Mouse (Mus musculus): ENCODE measurements around the gene Tex45. TPM values are rescaled to one million over a fixed set of nuclear protein-coding genes. Genes with fewer than 3 reads are reported as not detected.

Tex45 gene
- polyA plus RNA-seq (2016; fragmentation: Nextera tagmentation; extraction: Ambion mirVana): not detected in 2 replicates

- Histone ChIP-seq H3K27ac (no peak within 1 kb of the TSS), H3K9me3 (replicated peaks) (no peaks in the 10 kb centered on the region), H3K4me1 (peaks cover 8% of the 10 kb centered on the region; the same call in 1 of the 2 replicates), H3K4me2 (replicated peaks) (no peak within 1 kb of the TSS), H3K27me3 (peaks cover 5% of the 10 kb centered on the region; the same call in 1 of the 2 replicates), H3K4me3 (no peak within 1 kb of the TSS), H3K9ac (no peak within 1 kb of the TSS), H3K36me3 (no peaks in the 10 kb centered on the region)
- no peak for ATAC-seq (ENCODE audit: low FRiP score)
These were observed at the start of gene Tex45 for GRCm38 (mm10) chr8:3470562-3470961. Gene Tex45, plus strand, starts transcription at chr8:3470862.

GRCm38 (mm10) chr8:3421507-3421906 is 49.2 kb upstream of the Tex45 start:
- Histone ChIP-seq H3K27me3 (no peaks in the 10 kb centered on the region), H3K4me1 (peaks cover 18% of the 10 kb centered on the region), H3K9ac (no peak overlapping the region), H3K4me2 (replicated peaks) (no peak overlapping the region), H3K36me3 (no peaks in the 10 kb centered on the region), H3K27ac (no peak overlapping the region), H3K4me3 (no peak overlapping the region), H3K9me3 (replicated peaks) (no peaks in the 10 kb centered on the region)
- WGBS: 89% methylated on average over 5 of the region's 5 CpGs
- ATAC-seq (ENCODE audit: low FRiP score): no peak

DNA sequence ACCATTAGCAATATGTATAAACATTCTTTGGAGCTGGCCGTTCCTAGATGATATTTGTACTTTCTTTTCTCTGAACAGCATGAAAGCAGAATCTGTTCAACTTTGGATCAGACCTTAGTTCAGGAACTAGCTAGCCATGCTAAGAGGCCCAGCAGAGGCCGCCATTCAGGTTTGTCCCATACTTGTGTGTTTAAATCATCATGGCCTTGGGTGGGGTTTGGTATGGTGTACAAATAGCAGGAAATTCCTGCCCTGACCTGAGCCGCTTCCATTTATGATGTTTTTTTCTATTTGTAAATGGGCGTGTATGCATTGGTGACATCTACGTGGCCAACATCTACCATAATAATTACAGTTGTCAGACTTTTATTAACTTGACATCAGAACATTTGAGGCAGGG is 45.4 kb upstream of the Tex45 start:
- H3K9me3 ChIP-seq (replicated peaks): no peaks in the 10 kb centered on the region
- no peak overlapping the region for H3K9ac ChIP-seq
- H3K36me3 ChIP-seq: peaks cover 18% of the 10 kb centered on the region
- no peak overlapping the region for H3K4me2 ChIP-seq (replicated peaks)
- no peaks in the 10 kb centered on the region for H3K27me3 ChIP-seq
- H3K27ac ChIP-seq: no peak overlapping the region
- no peak for ATAC-seq (ENCODE audit: low FRiP score)
- WGBS: 93% methylated on average over 5 of the region's 5 CpGs
- no peak overlapping the region for H3K4me3 ChIP-seq
- H3K4me1 ChIP-seq: no peaks in the 10 kb centered on the region

GRCm38 (mm10) chr8:3426211-3426610 is 44.5 kb upstream of the Tex45 start:
- Histone ChIP-seq H3K9me3 (replicated peaks) (no peaks in the 10 kb centered on the region), H3K9ac (no peak overlapping the region), H3K27me3 (no peaks in the 10 kb centered on the region), H3K27ac (no peak overlapping the region), H3K4me2 (replicated peaks) (no peak overlapping the region), H3K4me1 (no peaks in the 10 kb centered on the region), H3K4me3 (no peak overlapping the region), H3K36me3 (peaks cover 25% of the 10 kb centered on the region)
- ATAC-seq (ENCODE audit: low FRiP score): no peak
- WGBS: 88% methylated on average over 3 of the region's 3 CpGs

- Histone ChIP-seq H3K4me1 (no peaks in the 10 kb centered on the region), H3K4me3 (no peak overlapping the region), H3K9ac (no peak overlapping the region), H3K9me3 (replicated peaks) (no peaks in the 10 kb centered on the region), H3K27ac (no peak overlapping the region), H3K36me3 (peaks cover 46% of the 10 kb centered on the region), H3K4me2 (replicated peaks) (no peak overlapping the region), H3K27me3 (no peaks in the 10 kb centered on the region)
- 91% methylated on average over 2 of the region's 2 CpGs for WGBS
- ATAC-seq (ENCODE audit: low FRiP score): no peak
These were observed 42.2 kb upstream of the Tex45 start for GRCm38 (mm10) chr8:3428426-3428825.

DNA sequence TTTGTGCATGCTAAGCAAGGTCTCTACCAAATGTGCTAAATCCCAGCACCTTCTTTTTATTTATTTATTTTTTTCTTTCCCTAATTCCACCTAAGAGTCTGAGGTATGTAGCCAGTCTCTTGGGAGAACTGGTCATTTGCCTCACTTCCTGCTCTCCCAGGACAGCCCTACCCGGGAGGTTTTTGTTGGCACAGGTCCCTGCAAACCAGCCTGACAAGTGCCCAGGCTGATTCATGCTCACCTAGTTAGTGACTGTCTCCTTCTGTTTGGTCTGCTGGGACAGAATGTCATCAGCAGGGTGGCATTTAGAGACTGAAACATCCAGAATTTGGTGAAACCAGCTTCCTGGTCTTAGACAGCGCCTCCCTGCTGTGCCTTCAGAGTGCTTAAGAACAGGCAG is 40.7 kb upstream of the Tex45 start:
- 77% methylated on average over 2 of the region's 2 CpGs for WGBS
- Histone ChIP-seq H3K4me1 (no peaks in the 10 kb centered on the region), H3K36me3 (peaks cover 58% of the 10 kb centered on the region), H3K4me3 (no peak overlapping the region), H3K4me2 (replicated peaks) (no peak overlapping the region), H3K27me3 (no peaks in the 10 kb centered on the region), H3K27ac (no peak overlapping the region), H3K9me3 (replicated peaks) (no peaks in the 10 kb centered on the region), H3K9ac (no peak overlapping the region)
- no peak for ATAC-seq (ENCODE audit: low FRiP score)

- H3K4me2 ChIP-seq (replicated peaks): no peak overlapping the region
- H3K36me3 ChIP-seq: peaks cover 68% of the 10 kb centered on the region
- no peak overlapping the region for H3K9ac ChIP-seq
- no peaks in the 10 kb centered on the region for H3K4me1 ChIP-seq
- H3K9me3 ChIP-seq (replicated peaks): no peaks in the 10 kb centered on the region
- ATAC-seq (ENCODE audit: low FRiP score): no peak
- 89% methylated on average over 3 of the region's 3 CpGs for WGBS
- H3K27ac ChIP-seq: no peak overlapping the region
- H3K4me3 ChIP-seq: no peak overlapping the region
- no peaks in the 10 kb centered on the region for H3K27me3 ChIP-seq
These were observed 39.5 kb upstream of the Tex45 start for GRCm38 (mm10) chr8:3431113-3431512.

DNA sequence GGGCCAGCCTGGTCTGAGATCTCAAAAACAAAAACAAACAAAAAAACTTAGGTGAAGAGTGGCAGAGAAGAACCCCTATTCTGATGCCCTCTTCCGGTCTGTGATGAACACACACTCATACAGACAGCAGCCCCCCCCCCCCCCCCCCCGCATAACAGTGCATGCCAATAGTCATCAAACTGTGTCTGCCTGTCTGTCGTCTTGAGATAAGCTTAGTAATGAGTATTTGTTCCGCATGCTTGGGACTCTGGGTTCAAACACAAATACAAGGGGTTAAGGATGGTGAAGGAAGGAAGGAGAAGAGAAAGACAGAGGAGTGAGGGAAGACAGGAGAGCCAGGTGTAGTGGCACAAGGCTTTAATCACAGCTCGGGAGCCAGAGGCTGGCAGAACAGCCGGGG is 34.2 kb upstream of the Tex45 start:
- Histone ChIP-seq H3K27me3 (no peaks in the 10 kb centered on the region), H3K4me1 (no peaks in the 10 kb centered on the region), H3K36me3 (peaks cover 93% of the 10 kb centered on the region), H3K4me2 (replicated peaks) (no peak overlapping the region), H3K27ac (no peak overlapping the region), H3K4me3 (no peak overlapping the region), H3K9ac (no peak overlapping the region), H3K9me3 (replicated peaks) (no peaks in the 10 kb centered on the region)
- WGBS: 88% methylated on average over 6 of the region's 6 CpGs
- no peak for ATAC-seq (ENCODE audit: low FRiP score)

DNA sequence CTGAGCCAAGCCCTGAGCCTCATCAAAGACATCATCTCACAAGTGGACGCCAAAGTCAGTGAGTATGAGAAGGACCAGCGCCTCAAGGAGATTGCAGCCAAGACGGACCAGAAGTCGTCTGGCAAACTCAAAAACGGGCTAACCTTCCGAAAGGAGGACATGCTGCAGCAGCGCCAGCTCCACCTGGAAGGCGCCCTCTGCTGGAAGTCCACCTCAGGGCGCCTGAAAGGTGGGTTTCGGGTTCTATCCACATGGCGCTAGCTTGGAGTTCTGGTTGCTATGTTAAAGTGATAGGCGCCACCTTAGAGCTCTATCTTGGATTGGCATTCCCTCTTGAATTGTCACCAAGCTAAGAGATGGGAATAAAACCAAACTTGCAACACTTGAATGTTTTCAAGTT is 31.2 kb upstream of the Tex45 start:
- Histone ChIP-seq H3K4me1 (no peaks in the 10 kb centered on the region), H3K27ac (no peak overlapping the region), H3K9me3 (replicated peaks) (no peaks in the 10 kb centered on the region), H3K27me3 (no peaks in the 10 kb centered on the region), H3K4me2 (replicated peaks) (no peak overlapping the region), H3K9ac (no peak overlapping the region), H3K36me3 (peaks cover 78% of the 10 kb centered on the region), H3K4me3 (no peak overlapping the region)
- no peak for ATAC-seq (ENCODE audit: low FRiP score)
- WGBS: 79% methylated on average over 12 of the region's 12 CpGs

DNA sequence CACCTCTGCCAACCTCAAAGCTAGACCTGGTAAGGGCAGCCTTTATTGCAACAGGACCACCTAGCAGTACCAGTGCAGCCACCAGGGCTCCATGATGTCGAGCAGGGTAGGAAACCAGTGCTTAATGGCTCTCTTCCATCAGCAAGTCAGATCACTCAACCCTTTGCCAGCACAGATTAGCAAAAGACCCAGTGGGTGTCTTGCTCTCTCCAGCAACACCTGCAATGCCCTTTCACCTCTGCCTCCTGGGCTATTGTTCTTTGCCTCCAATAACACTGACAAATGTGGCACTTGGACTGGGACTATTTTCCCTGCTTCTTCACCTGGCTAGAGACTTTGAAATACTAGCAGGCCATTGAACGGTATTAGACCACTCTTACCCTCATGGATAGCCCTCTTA is 21.4 kb upstream of the Tex45 start:
- Histone ChIP-seq H3K27ac (no peak overlapping the region), H3K4me2 (replicated peaks) (no peak overlapping the region), H3K4me3 (no peak overlapping the region), H3K9ac (no peak overlapping the region), H3K9me3 (replicated peaks) (no peaks in the 10 kb centered on the region; the same call in 1 of the 2 replicates), H3K4me1 (no peaks in the 10 kb centered on the region), H3K36me3 (peaks cover 85% of the 10 kb centered on the region), H3K27me3 (no peaks in the 10 kb centered on the region)
- 91% methylated on average over 2 of the region's 2 CpGs for WGBS
- no peak for ATAC-seq (ENCODE audit: low FRiP score)

DNA sequence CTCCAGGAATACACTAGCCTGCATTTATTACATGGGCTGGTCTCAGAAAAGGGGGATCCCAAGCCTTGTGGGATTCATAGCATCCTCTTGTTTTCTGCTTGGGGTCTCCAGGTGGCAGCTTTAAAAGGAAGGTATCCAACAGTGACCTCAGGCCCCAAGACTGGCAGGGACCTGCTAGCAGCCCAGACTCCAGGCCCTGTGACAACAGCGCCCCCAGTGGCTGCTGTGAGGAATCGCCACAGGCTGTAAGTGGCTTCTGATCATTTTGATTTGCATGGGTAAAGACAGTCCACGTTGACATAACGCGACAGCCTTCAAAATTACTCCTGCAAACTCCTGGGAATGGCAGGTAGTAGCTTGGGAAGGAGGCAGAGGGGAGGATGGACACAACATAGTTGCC is 20.0 kb upstream of the Tex45 start:
- Histone ChIP-seq H3K36me3 (peaks cover 92% of the 10 kb centered on the region), H3K4me3 (no peak overlapping the region), H3K9ac (no peak overlapping the region), H3K4me1 (no peaks in the 10 kb centered on the region), H3K27ac (no peak overlapping the region), H3K4me2 (replicated peaks) (no peak overlapping the region), H3K27me3 (no peaks in the 10 kb centered on the region), H3K9me3 (replicated peaks) (no peaks in the 10 kb centered on the region; the same call in 1 of the 2 replicates)
- peak; percentile 51; the same call in 1 of the 2 replicates for ATAC-seq (ENCODE audit: low FRiP score)
- WGBS: 28% methylated on average over 5 of the region's 5 CpGs

DNA sequence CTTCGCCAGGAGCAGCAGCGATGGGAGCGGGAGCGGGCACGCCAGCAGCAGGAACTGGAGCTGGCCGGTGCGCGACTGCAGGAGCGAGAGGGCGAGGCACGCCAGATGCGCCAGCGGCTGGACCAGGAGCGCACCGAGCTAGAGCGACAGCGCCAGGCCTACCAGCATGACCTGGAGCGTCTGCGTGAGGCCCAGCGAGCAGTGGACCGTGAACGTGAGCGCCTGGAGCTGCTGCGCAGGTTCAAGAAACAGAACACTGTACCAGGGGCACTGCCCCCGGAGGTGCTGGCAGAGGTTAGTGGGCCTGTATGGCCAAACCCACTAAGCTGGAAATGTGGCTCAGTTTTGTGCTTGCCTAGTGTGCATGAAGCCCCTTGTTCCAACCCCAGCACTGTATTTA is 18.7 kb upstream of the Tex45 start:
- ATAC-seq (ENCODE audit: low FRiP score): no peak
- Histone ChIP-seq H3K36me3 (peaks cover 90% of the 10 kb centered on the region), H3K27ac (no peak overlapping the region), H3K4me3 (no peak overlapping the region), H3K4me2 (replicated peaks) (no peak overlapping the region), H3K9ac (no peak overlapping the region), H3K4me1 (no peaks in the 10 kb centered on the region), H3K9me3 (replicated peaks) (no peaks in the 10 kb centered on the region; the same call in 1 of the 2 replicates), H3K27me3 (no peaks in the 10 kb centered on the region)
- 96% methylated on average over 25 of the region's 25 CpGs for WGBS

GRCm38 (mm10) chr8:3463248-3463647 is 7.4 kb upstream of the Tex45 start:
- H3K4me1 ChIP-seq: peaks cover 7% of the 10 kb centered on the region; the same call in 1 of the 2 replicates
- no peak for ATAC-seq (ENCODE audit: low FRiP score)
- H3K27me3 ChIP-seq: no peaks in the 10 kb centered on the region
- H3K4me3 ChIP-seq: no peak overlapping the region
- H3K27ac ChIP-seq: no peak overlapping the region
- no peak overlapping the region for H3K9ac ChIP-seq
- H3K9me3 ChIP-seq (replicated peaks): no peaks in the 10 kb centered on the region
- no peaks in the 10 kb centered on the region for H3K36me3 ChIP-seq
- 90% methylated on average over 2 of the region's 2 CpGs for WGBS
- H3K4me2 ChIP-seq (replicated peaks): no peak overlapping the region
